Mouse (Mus musculus) mouse trophoblast stem cell (cell line): Measurements from ENCODE around the gene Acin1.

Experiments
- in situ Hi-C, 2 experiments: fragments of 300-500 bp; cut with MseI, MboI; formaldehyde crosslinking; loops; 2 replicates in 1 of 2; 3 replicates in 1 of 2; pipeline ENCODE4 v1.15.1; 2025

Gene Acin1

DNA sequence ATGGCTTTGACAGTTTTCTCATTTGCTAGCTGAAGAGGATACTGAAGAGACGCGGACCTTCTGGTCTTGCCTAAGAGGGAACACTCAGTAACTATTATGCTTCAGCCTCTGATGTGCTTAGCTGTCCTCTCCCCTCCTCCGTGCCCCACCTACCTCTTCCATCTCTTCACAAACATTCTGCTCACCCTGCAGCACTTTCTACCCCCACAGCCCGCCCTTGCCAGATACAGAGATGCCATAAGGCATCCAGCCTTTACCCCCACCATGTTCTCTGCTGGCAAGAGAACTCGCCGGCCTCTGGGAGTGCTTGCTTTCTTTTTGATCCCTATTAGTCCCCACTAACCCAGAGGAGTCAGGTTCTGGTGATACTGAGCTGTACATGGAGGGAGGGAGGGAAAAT lies 76.1 kb downstream of the Acin1 start:
- in situ Hi-C loops = no loop called here

DNA sequence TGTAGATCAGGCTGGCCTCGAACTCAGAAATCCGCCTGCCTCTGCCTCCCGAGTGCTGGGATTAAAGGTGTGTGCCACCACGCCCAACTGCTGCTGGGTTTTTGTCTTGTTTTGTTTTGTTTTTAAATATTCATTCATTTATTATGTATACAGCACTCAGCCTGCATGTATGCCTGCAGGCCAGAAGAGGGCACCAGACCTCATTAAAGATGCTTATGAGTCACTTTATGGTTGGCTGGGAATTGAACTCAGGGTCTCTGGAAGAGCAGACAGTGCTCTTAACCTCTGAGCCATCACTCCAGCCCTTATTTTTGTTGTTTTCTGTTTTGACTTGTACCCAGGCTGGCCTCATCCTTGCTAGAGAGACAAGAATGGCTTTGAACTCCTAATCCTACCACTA lies 76.8 kb downstream of the Acin1 start:
- in situ Hi-C loops = no loop called here

DNA sequence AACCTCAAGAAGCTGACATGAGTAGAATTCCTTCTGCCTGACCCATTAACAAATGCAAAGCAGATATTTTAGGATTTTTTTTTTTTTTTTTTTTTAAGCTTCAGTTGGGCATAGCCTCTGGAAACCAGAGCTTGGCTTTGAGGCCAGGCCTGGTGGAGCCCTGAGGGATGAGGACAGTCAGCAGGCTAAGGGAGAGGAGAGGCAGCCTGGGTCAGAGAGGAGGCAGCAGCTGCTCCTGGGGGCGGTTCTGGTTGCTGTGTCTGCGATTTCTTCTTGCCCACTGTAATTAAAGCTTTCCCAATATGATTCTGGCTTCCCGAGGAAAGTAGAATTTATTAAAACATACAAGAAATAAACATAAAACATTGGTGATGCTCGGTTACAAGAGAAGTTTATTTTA lies 77.5 kb downstream of the Acin1 start:
- in situ Hi-C loops = no loop called here

DNA sequence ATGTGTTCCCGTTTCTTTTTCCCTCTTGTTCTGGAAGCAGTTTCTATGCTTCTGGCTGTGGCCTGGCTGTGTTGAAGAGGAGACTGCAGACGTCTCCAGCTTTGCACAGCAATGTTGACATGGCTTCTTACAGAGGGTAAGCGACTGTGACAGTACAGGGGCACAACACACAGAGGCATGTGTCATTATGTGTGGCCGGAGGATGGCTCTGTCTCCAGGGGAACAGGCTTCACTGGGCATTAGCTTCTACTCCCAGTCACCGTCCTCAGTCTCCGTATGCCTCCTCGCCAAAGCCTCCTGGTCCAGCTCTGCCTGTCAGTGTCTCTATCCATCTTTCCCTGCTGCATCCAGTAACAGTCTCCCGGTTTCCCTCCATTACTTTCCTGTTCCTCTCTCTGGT lies 79.5 kb downstream of the Acin1 start:
- in situ Hi-C loops = no loop called here

DNA sequence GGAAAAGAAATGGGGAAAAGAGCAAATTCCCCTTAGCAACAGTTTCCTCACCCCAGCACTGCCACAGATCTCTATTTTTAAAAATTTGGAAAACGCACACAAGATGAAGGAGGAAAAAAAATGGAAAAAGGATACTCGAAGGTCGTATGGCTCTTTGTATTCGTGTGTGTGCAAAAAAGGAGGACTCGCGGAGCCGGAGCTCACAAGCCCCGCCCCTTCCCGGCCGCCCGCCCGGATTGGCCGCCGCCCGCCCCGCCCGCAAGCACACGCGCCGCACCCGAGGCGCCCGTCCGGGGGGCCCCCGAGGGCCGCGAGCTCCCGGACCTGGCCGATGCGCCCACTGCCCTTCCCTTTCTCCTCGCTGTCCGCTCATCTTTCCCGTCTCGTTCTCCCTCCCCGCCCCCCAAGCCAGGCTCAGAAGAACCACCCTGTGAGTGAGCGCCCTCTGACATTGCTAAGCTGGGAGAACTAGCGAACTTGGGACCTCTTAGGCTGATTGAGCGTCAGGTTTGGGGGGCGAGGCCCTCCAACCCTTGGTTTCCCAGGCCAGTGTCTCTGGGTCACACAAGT lies 80.9 kb downstream of the Acin1 start, which contains the start of gene 4931414P19Rik:
Gene 4931414P19Rik, minus strand, starts transcription at position 242 of the 570 bp plus-strand sequence.
- in situ Hi-C loops = no loop called here

DNA sequence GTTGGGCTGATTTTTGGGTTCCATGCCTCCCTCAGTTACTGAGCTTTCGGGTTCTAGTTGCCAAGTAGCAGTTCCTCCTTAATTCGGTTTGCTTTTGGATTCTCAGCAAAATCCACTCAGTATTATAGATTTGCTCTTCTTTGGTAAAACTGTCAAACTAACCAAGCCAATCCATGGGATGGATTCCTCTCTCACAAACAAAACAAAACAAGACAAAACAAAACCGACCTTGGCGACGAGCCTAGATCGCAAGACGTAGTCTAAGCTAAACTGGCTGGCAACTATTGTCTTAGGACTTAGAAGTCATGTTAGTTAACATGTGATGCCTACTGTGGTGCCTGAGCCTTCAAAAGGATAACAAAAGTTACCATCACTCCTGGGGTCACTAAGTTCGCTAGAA lies 83.0 kb downstream of the Acin1 start:
- in situ Hi-C loops = no loop called here

DNA sequence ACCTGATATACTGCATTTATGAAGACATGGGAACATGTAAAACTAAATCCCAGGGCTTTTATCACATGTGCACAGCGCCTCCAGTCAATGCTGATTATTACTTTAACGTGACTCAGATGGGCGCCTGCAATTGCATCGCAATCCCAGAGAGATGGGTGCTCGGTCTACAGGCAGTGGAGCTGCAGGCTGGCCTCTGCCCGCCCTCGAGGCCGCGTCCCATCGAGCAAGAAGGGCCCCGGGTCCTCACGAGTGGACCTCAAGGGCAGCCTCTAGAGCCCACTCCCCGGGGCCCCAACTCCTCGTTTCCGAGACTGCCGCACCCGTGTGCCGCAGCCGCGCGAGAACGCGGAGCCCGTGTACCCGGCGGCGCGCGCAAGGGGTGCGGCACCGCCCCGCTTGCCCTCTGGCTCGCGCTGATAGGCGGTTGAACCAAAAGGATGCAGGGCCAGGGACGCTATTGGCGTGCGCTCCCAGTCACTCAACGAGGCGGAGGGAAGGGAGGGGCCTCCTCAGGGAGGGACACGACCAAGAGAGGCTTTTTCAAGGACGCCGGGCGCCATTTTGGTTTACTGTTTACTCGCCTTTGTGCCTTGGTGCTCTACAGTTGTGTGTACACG lies 83.6 kb downstream of the Acin1 start:
- in situ Hi-C loops = no loop called here

DNA sequence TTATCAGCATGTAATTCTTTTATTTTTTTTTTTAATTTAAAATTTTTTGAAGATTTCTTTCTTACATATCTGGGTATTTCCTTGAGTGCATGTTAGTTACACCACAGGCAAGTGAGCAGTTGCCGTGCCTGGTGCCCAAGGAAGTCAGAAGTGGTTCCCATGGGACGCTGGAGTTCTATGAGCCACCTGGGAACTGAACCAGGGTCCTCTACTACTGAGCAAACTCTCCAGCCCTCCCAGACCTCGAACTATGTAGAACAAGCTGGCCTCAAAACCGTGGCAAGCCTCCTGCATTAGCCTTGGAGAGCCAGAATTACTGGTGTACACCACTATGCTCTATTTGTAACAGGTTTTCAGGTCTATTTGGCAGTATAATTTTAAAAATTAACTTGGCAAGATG lies 84.1 kb downstream of the Acin1 start:
- in situ Hi-C loops = no loop called here

DNA sequence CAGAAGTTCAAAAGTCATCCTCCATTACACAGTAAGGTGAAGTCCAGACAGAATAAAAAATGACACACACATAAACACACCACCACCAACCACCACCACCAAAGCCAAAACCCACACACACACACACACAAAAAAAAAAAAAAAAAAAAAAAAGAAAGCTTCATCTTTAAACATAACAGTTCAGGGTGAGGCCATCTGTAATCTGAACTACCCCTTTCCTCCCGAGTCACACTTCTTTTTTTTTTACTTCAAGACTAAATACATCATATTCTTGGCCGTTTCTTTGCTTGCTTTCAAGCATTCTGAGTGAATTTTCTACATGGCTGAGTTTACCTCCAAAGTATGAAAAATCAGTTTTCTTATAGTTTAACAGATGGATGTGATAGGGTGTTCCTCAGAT lies 85.1 kb downstream of the Acin1 start:
- in situ Hi-C loops = no loop called here

DNA sequence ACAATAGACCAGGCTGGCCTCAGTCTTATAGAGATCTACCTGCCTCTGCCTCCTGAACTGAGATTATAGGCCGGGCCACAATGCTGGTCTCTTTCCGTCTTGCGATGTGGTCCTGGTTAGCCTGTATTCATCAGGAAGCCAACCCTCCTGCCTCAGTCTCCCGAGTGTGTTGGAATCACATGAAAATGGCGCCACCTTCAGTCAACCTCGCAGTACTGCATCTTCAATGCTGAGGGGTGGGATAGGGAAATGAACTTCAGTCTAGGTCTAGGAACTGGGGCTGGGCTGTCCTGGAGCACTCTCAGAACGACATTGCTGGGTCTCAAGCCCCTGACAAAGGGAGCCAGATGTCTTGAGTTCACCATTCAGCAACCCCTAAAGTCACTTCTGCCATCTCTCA lies 89.6 kb downstream of the Acin1 start:
- in situ Hi-C loops = no loop called here

DNA sequence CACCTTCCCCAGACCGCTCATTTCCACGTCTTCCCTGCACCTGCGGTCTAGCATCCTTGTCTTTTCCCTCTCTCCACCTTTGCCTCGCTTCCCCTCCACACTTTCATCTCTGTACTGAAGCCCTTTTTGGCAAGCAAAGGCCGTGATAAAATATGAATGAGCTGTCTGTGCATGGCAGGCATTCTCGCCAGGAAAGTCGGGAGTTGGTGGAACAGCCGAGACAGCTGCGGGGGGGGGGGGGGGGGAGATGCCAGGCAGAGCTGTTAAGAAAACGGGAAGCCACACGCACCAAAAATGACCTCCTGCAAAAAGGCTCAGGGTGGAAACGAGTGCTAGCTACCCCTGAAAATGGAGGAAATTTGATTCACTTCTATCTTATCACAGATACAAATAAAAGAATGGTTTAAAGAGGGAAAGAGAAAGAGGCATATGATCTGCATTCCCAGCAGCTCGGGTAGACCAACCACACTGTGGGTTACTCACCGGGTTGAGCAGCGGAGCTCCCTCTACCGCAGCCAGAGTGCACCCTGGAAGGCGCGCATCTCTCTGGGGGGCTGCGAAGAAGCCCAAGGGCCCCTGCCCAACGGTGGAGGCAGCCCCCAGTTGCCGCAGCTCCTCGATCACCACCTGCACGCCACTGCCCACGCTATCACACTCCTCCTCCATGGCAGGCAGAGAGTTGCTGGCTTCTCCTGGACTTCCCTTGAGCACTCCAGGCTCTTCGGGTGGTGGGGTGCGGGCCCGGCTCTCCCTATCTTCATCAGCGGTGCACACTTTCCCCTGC lies 91.9 kb downstream of the Acin1 start:
- in situ Hi-C loops = no loop called here

DNA sequence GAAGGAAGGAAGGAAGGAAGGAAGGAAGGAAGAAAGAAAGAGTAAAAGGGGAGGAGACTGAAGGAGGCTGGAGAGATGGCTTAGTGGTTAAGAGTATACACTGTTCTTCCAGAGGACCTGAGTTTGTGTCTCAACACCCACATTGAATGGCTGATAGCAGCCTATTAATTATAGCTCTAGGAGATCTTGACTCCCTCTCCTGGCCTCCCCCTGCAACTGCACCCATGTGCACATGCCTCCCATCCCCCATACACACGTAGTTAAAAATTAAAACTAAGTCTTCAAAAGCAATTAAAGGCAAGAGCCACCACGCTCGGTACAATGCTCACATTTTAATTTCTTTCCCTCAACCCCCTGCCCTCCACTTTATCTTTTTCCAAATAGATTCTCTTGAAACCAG lies 92.7 kb downstream of the Acin1 start:
- in situ Hi-C loops = no loop called here

DNA sequence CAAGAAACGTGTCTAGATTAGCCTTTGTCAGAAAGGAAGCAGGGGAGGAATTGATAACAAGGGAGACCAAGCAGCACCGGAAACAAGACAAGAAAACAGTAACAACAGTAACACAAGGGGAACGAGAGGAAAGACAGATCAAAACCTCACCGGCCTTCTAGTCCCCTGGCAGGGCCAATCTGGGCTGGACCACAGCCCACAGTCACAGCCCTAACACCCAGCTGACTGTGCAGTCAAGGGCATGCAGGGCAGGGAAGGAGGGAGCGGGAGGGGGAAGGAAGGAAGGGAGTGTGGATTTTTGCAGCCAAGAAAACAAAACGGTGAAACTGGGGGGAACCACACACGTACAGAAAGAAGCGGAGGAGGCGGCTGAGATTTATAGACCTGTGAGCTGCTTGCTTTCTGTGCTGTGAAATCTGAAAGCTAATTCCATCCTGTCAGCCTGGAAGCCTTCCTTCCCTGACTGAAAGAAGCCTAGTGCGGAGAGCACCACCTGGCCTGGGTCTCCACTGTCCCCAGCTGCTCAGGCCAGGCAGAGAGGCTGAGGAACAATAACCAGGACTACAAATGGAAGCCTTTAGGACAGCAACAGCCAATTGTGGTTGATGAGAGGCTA lies 94.3 kb downstream of the Acin1 start:
- in situ Hi-C loops = no loop called here
